Mouse (Mus musculus): ENCODE data around the gene Rheb.
"Not testable (repeated sequence)": the region's sequence is repeated elsewhere in the genome, so short reads cannot be mapped to it uniquely, and the experiment has no call there.

The Rheb gene

GRCm38 (mm10) chr5:24842274-24843102 lies at the start of gene Rheb:
Gene Rheb (minus strand): TSS chr5:24842624.
- DNase-seq (ENCODE audit: low spot score) = peak; percentile 99

GRCm38 (mm10) chr5:24889860-24890259 lies 47.4 kb upstream of the Rheb start:
- no peak for DNase-seq (ENCODE audit: low spot score)

- DNase-seq (ENCODE audit: low spot score) = no peak
Measured at GRCm38 (mm10) chr5:24888874-24889591, 46.6 kb upstream of the Rheb start.

GRCm38 (mm10) chr5:24887271-24887670 lies 44.8 kb upstream of the Rheb start:
- no peak for DNase-seq (ENCODE audit: low spot score)

- DNase-seq (ENCODE audit: low spot score) = no peak
Measured at GRCm38 (mm10) chr5:24878713-24879112, 36.3 kb upstream of the Rheb start.

- no peak for DNase-seq (ENCODE audit: low spot score)
Measured at GRCm38 (mm10) chr5:24877836-24878624, 35.6 kb upstream of the Rheb start.

- no peak for DNase-seq (ENCODE audit: low spot score)
Measured at GRCm38 (mm10) chr5:24876653-24877052, 34.2 kb upstream of the Rheb start.

- no peak for DNase-seq (ENCODE audit: low spot score)
Measured at GRCm38 (mm10) chr5:24874111-24874510, 31.7 kb upstream of the Rheb start.

GRCm38 (mm10) chr5:24873221-24873620 lies 30.8 kb upstream of the Rheb start:
- DNase-seq (ENCODE audit: low spot score) = no peak

GRCm38 (mm10) chr5:24871276-24871675 lies 28.9 kb upstream of the Rheb start:
- DNase-seq (ENCODE audit: low spot score) = peak; percentile 67

GRCm38 (mm10) chr5:24869796-24870289 lies 27.4 kb upstream of the Rheb start:
- DNase-seq (ENCODE audit: low spot score) = no peak

- DNase-seq (ENCODE audit: low spot score) = no peak
Measured at GRCm38 (mm10) chr5:24863804-24864203, 21.4 kb upstream of the Rheb start.

- DNase-seq (ENCODE audit: low spot score) = no peak
Measured at GRCm38 (mm10) chr5:24861449-24861930, 19.1 kb upstream of the Rheb start.

GRCm38 (mm10) chr5:24860635-24861448 lies 18.4 kb upstream of the Rheb start:
- peak; percentile 28 for DNase-seq (ENCODE audit: low spot score)

GRCm38 (mm10) chr5:24859771-24860540 lies 17.5 kb upstream of the Rheb start:
- DNase-seq (ENCODE audit: low spot score) = no peak

- DNase-seq (ENCODE audit: low spot score) = no peak
Measured at GRCm38 (mm10) chr5:24854827-24855600, 12.6 kb upstream of the Rheb start.

- DNase-seq (ENCODE audit: low spot score) = peak; percentile 20
Measured at GRCm38 (mm10) chr5:24854256-24854655, 11.8 kb upstream of the Rheb start.

- DNase-seq (ENCODE audit: low spot score) = not testable (repeated sequence)
Measured at GRCm38 (mm10) chr5:24848261-24848660, 5.8 kb upstream of the Rheb start.

- DNase-seq (ENCODE audit: low spot score) = no peak
Measured at GRCm38 (mm10) chr5:24843841-24844240, 1.4 kb upstream of the Rheb start.

- DNase-seq (ENCODE audit: low spot score) = no peak
Measured at GRCm38 (mm10) chr5:24843103-24843475, 665 bp upstream of the Rheb start.
